Mouse (Mus musculus): ENCODE data around the gene Rep15.

Gene Rep15

DNA sequence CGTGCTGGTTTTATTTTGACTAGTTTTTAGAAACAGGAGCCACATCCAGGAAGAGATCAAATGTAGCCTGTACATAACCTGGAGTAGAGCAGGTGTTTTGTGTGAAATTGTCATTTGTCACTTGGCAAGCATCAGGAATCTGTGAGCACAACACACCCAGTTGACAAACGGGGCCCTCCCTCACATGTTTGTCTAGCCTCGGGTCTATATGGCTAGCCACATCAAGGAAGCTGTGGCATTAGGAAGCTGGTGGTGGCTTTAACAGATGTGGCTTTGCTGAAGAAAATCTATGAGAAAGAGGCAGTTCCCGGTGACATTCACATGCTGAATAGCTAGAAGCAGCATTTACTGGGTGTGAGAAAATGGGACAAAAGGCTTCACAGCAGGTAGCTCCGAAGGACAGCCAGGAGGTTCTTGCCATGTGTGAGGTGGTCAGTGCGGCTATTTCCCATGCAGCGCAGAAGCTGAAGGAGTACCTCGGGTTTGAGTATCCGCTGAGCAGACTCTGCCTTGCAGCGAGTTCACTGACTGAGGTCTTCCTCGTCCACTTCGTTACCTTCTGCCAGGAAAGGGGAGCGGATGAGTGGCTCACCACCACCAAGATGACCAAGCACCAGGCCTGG lies at the start of gene Rep15:
TSS of gene Rep15 (plus strand) at position 282 of the 623 bp plus-strand sequence.
- DNase-seq (ENCODE audit: extremely low read depth, low read depth), result no peak

GRCm38 (mm10) chr6:146984569-146984968 lies 47.8 kb upstream of the Rep15 start:
- DNase-seq (ENCODE audit: extremely low read depth, low read depth), result no peak

GRCm38 (mm10) chr6:146994236-146994635 lies 38.1 kb upstream of the Rep15 start:
- DNase-seq (ENCODE audit: extremely low read depth, low read depth), result peak; percentile 25

DNA sequence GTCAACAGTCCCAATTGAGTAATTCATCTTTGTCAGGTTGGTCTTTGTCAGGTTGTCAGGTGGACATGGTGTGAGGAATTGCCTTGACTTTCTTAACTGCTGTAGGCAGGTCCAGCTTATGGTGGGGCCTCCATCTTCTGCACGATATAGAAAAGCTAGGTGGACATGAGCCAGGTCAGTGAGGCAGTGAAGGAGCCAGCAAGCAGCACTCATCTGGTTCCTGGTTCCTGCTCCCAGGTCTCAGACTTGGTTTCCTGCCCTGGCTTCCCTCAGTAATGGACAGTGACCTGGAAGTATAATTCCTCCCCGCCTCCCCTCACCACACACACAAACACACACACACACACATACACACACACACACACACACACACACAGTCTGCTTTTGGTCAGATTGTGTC lies 37.0 kb upstream of the Rep15 start:
- DNase-seq (ENCODE audit: extremely low read depth, low read depth), result no peak

- no peak for DNase-seq (ENCODE audit: extremely low read depth, low read depth)
Observed at GRCm38 (mm10) chr6:146995878-146996277, 36.5 kb upstream of the Rep15 start.

GRCm38 (mm10) chr6:146997006-146997405 lies 35.4 kb upstream of the Rep15 start:
- no peak for DNase-seq (ENCODE audit: extremely low read depth, low read depth)

GRCm38 (mm10) chr6:146998710-146999109 lies 33.7 kb upstream of the Rep15 start:
- no peak for DNase-seq (ENCODE audit: extremely low read depth, low read depth)

DNA sequence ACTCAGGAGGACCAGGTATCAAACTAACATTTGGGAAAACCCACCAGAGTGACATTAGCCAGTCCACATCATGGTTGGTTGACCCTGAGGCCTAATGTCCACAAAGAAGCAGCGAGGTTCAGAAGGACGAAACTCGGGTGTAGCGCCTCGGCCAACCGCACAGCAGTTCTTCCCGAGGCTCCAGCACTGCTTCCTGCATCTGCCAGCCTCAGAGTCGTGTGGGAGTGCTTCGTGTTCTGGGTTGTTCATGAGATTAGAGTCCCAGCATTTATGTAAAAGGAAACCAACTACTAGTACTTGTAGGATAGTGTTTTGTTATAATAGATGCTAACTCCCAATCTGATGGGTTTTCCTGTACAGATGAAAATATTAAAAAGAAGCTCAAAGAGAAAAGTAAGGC lies 33.1 kb upstream of the Rep15 start:
- DNase-seq (ENCODE audit: extremely low read depth, low read depth), result no peak

GRCm38 (mm10) chr6:146999755-147000154 lies 32.6 kb upstream of the Rep15 start:
- DNase-seq (ENCODE audit: extremely low read depth, low read depth), result no peak

DNA sequence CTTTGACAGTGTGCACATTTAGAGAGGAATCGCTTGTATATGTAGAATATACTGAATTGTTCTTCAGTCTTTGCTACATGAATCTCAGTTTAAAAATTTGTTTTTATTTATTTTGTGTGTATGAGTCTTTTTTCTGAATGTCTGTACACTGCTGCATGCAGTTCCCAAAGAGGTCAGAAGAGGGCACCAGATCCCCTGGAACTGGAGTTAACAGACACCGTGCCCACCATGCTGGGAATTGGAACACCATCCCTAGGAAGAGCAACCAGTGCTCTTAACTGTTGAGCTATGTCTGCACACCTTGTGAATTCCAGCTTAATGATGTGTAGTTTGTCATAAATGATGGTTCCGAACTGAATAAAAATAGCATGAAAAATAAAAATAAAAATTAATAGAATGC lies 24.2 kb upstream of the Rep15 start:
- DNase-seq (ENCODE audit: extremely low read depth, low read depth), result peak; percentile 13

DNA sequence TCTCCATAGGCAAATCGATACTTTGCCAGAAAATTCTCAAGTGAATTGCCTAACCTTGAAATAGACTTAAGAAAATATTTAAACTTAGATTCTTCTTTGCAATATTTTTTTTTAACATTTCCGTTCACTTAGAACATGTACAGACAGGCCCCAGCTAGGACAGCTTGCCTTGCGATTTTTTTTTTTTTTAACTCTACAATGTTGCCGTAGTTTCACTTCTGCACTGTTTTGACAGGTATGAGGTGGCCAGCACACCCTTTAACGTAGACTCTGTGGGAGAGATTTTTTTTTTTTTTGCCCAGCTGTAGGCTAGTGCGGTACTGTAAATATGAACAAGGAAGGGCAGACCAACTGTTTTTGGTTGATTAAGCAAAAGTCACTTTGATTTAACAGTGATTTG lies 22.0 kb upstream of the Rep15 start:
- DNase-seq (ENCODE audit: extremely low read depth, low read depth), result no peak

GRCm38 (mm10) chr6:147010811-147011520 lies 21.4 kb upstream of the Rep15 start:
- no peak for DNase-seq (ENCODE audit: extremely low read depth, low read depth)

- DNase-seq (ENCODE audit: extremely low read depth, low read depth), result no peak
Observed at GRCm38 (mm10) chr6:147011555-147011954, 20.8 kb upstream of the Rep15 start.

DNA sequence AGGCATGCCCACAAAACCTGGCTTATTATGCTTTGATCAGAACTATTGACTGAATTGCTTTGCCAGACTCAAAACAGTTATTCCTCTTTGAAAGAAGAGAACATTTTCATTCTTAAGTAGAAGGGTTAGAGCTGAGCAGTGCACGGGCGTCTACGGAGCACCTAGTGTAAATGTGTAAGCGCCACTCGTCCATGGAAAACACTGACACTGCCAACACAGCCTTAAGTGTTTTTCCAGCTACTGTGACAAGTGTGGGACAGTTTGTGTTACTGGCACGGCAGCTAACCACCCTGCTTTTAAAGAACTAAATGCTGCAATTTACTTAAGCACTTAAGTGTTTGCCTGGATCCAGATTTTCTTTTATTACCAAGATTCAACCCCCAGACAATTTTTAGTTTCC lies 20.4 kb upstream of the Rep15 start:
- no peak for DNase-seq (ENCODE audit: extremely low read depth, low read depth)

GRCm38 (mm10) chr6:147013546-147013945 lies 18.8 kb upstream of the Rep15 start:
- DNase-seq (ENCODE audit: extremely low read depth, low read depth), result no peak

DNA sequence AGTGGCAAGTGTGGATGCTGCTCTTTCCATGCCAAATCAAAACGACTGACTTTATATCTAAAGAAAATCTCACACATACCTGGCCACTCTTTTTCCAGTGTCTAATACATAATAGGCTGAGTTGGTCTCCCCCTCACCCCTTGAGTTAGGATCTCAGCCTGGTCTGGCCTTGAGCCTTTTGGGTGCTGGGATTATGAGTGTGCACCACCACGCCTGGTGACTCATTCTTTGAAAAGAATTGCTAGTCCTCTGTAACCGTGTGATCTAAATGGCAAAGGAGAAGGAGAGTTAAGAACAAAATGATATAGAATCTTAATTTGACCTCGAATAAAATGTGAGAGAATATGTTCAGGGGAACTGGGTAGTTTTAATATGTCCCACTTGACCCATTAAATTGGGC lies 14.5 kb upstream of the Rep15 start:
- no peak for DNase-seq (ENCODE audit: extremely low read depth, low read depth)

GRCm38 (mm10) chr6:147018364-147018763 lies 14.0 kb upstream of the Rep15 start:
- DNase-seq (ENCODE audit: extremely low read depth, low read depth), result no peak

- no peak for DNase-seq (ENCODE audit: extremely low read depth, low read depth)
Observed at GRCm38 (mm10) chr6:147021181-147021580, 11.2 kb upstream of the Rep15 start.

DNA sequence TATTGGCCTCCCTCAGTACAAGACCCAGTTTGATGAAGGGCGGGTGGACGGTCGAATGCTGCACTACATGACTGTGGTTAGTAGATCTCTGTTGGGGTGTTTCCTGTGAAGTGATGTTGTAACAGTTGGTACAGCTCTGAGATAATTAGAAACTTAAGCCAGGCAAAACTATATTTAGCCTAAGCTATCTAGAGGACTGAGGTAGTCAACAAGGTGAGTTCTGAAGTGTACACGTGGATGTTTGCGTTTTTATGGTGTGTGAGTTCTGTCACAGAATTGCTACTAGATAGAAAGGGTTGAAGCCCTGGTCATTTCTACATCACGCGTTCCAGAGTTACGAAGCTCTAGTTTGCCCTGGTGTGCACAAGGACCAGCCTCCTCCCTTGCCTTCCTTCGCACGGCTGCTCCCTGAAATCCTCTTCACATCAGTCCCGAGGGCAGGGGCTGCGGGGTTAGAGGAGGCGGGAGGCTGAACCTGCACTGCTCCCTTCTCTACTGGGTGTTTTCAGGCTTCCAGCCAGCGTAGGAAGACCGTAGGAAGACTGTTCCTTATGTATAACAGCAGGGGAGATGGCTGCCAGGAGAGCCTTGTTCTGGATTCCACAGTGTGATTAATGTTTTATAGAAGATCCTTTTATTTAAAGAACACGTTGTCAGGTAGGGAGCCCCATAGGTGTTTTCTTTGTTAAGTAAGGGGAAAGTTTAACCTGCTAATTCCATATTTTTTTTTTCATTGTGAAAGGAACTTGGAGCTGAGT lies 9.8 kb upstream of the Rep15 start:
- no peak for DNase-seq (ENCODE audit: extremely low read depth, low read depth)

- no peak for DNase-seq (ENCODE audit: extremely low read depth, low read depth)
Observed at GRCm38 (mm10) chr6:147023133-147023395, 9.3 kb upstream of the Rep15 start.

GRCm38 (mm10) chr6:147023568-147023967 lies 8.8 kb upstream of the Rep15 start:
- peak; percentile 29 for DNase-seq (ENCODE audit: extremely low read depth, low read depth)

GRCm38 (mm10) chr6:147024761-147025160 lies 7.6 kb upstream of the Rep15 start:
- no peak for DNase-seq (ENCODE audit: extremely low read depth, low read depth)

DNA sequence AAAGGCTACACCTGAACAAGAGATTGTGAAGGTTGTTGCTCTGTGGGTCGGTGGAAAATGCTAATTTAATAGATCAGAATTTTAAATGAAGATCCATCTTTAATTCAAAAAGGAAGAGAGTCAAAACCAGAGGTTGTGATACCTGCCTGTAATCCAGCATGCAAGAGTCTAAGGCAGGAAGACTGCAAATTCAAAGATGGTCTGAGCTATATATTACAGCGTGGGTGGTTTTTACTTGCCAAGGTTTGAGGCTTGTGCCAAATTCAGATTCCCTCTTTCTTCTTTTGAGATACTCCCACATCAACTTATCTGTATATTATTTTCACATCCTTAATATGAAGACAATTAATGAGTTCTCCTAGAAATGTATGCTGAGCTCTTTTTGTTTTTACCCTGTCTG lies 4.0 kb upstream of the Rep15 start:
- DNase-seq (ENCODE audit: extremely low read depth, low read depth), result no peak
